Mouse (Mus musculus) neutrophil, adult 83 days (primary cell): ENCODE measurements around the gene Wdr43. TPM values are rescaled to one million over a fixed set of nuclear protein-coding genes. Genes with fewer than 3 reads are reported as not detected.

Source experiments
- total RNA-seq, 2 experiments: library from RNA; stranded (reverse); gene quantifications; one replicate each; pipeline ENCODE4 v1.2.4; 2023

Gene Wdr43
- 10 to 100 TPM; 20.1 to 20.7 TPM for total RNA-seq

GRCm38 (mm10) chr17:71615638-71616318, at the start of gene Wdr43:
Gene Wdr43 (plus strand): TSS chr17:71615895.

GRCm38 (mm10) chr17:71673092-71673491, 57.4 kb downstream of the Wdr43 start, which contains the start of gene Togaram2:
Gene Togaram2 (plus strand): TSS chr17:71673261.

Other genes starting within 250 kb of the Wdr43 start
- 10 to 100 TPM in 1 of 2 experiments, 1 to 10 TPM in 1; 8.0 to 14.5 TPM for gene Gm4707, start 156.0 kb upstream of the Wdr43 start, total RNA-seq
- gene Smchd1, start 140.6 kb upstream of the Wdr43 start, total RNA-seq, result 10 to 100 TPM; 68.7 to 81.9 TPM
- 10 to 100 TPM; 31.6 to 35.5 TPM for gene Ndc80, start 89.0 kb upstream of the Wdr43 start, total RNA-seq
- under 1 TPM in 1 of 2 experiments, not detected in 1; 0.22 TPM for gene Spdya, start 63.8 kb upstream of the Wdr43 start, total RNA-seq
- gene Togaram2, start 57.4 kb downstream of the Wdr43 start, total RNA-seq, result not detected
- not detected for gene Pcare, start 137.0 kb downstream of the Wdr43 start, total RNA-seq
- gene Clip4, start 152.6 kb downstream of the Wdr43 start, total RNA-seq, result not detected